Comparison of ENCODE assay signal across 8 mouse cellular contexts in the genomic region with DNA sequence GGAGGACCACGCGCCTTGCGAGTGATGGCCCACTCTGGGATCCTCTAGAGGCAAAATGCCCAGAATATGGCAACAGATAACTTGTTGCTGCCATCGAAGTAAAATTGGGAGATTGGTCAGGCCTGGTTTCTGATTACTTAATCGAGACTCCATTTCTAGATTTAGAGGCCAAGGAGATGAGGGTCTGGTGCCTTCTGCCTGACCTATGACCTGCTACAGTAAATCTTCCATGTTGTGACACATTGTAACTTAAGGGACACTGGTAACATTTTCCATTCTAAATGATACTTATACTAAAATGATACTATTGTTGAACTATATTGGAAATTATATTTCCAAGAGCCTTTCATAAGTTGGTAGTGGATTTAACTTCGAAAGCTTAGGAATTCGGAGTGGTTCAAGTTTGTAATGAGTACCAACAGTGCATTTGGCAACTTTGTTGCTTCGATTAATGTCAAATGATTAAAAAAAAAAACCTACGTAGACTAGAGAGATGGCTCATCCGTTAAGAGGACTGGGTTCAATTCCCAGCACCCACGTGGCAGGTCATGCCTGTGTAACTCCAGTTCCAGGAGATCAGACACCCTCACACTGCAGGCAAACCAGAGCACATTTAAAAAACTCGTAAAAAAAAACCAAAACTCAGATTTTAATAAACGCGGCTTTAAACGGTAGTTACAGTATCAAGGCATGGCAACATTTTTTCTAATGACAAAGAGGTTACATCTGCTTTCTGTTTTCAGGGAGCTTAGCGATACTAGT. TPM values are rescaled to one million over a fixed set of nuclear protein-coding genes. Genes with fewer than 3 reads are reported as not detected.
A peak's percentile ranks its signal among the peaks of the same experiment; 100 is the strongest.
DNase-seq lines count a peak whose midpoint lies in the region; ATAC-seq and TF ChIP-seq lines count a peak whose summit lies in the region.

No protein-coding gene starts in this region.

- peak overlapping the region; percentile 99 for H3K9ac ChIP-seq in embryonic facial prominence, embryonic 14.5 days (ENCODE audit: low read depth, low read length)
- H3K9ac ChIP-seq in limb, embryonic 14.5 days (ENCODE audit: low read depth, low read length, severe bottlenecking): peak overlapping the region; percentile 99

- DNase-seq in gastrocnemius, adult 2 months: no peak
- no peak for DNase-seq in gastrocnemius, adult 18-20 months (ENCODE audit: low spot score)
- DNase-seq in A20 (ENCODE audit: low read depth, low spot score): peak; percentile 6
- no peak for DNase-seq in embryonic facial prominence, embryonic 14.5 days (ENCODE audit: low spot score)
- DNase-seq in limb, embryonic 14.5 days (ENCODE audit: low spot score): no peak
- DNase-seq in B cell, adult 2 months: no peak
- no peak for DNase-seq in urinary bladder, postnatal 25 days (ENCODE audit: low spot score)

- ATAC-seq in embryonic facial prominence, embryonic 14.5 days (ENCODE audit: low read depth): no peak
- ATAC-seq in limb, embryonic 14.5 days (ENCODE audit: low FRiP score, low read depth): no peak
- ATAC-seq in cerebellum, adult (ENCODE audit: insufficient number of reproducible peaks, low FRiP score, low TSS enrichment): no peak

- peak overlapping the region; percentile 100 for H3K27ac ChIP-seq in gastrocnemius, adult 2 months
- peak overlapping the region; percentile 99 for H3K27ac ChIP-seq in embryonic facial prominence, embryonic 14.5 days (replicated peaks; ENCODE audit: low read depth, low read length)
- H3K27ac ChIP-seq in limb, embryonic 14.5 days (replicated peaks; ENCODE audit: low read depth, low read length): peak overlapping the region; percentile 99

- H3K9me3 ChIP-seq in embryonic facial prominence, embryonic 14.5 days (ENCODE audit: control insufficient read depth, low read length): no peaks in the 10 kb centered on the region
- no peaks in the 10 kb centered on the region for H3K9me3 ChIP-seq in limb, embryonic 14.5 days (ENCODE audit: control insufficient read depth, low read length)

- no peak for TF ChIP-seq POLR2A in limb, embryonic 14.5 days (IDR thresholded peaks at IDR 0.05; ENCODE audit: borderline replicate concordance, extremely low read depth, insufficient read depth, insufficient read length)

- 0 out of 2 replicates have a peak, but pooled peaks cover 4% of the 10 kb centered on the region for H3K4me1 ChIP-seq in embryonic facial prominence, embryonic 14.5 days (ENCODE audit: control insufficient read depth, insufficient read depth, low read length)
- no peaks in the 10 kb centered on the region for H3K4me1 ChIP-seq in limb, embryonic 14.5 days (ENCODE audit: control insufficient read depth, insufficient read depth, low read length)

- H3K4me2 ChIP-seq in embryonic facial prominence, embryonic 14.5 days (ENCODE audit: low read depth, low read length): peak overlapping the region; percentile 59
- peak overlapping the region; percentile 70 for H3K4me2 ChIP-seq in limb, embryonic 14.5 days (replicated peaks; ENCODE audit: low read depth, low read length, severe bottlenecking)

- H3K36me3 ChIP-seq in embryonic facial prominence, embryonic 14.5 days (ENCODE audit: control insufficient read depth, insufficient read depth, low read length): peaks cover 31% of the 10 kb centered on the region
- H3K36me3 ChIP-seq in limb, embryonic 14.5 days (ENCODE audit: control insufficient read depth, insufficient read depth, low read length): peaks cover 28% of the 10 kb centered on the region

- TF ChIP-seq CTCF in gastrocnemius, adult 2 months (IDR thresholded peaks at IDR 0.05): no peak

- H3K4me3 ChIP-seq in gastrocnemius, adult 2 months: peak overlapping the region; percentile 93
- H3K4me3 ChIP-seq in embryonic facial prominence, embryonic 14.5 days (ENCODE audit: low read depth, low read length): peak overlapping the region; percentile 92
- peak overlapping the region; percentile 87 for H3K4me3 ChIP-seq in limb, embryonic 14.5 days (replicated peaks; ENCODE audit: low read length)

- 0 out of 2 replicates have a peak, but pooled peaks cover 4% of the 10 kb centered on the region for H3K27me3 ChIP-seq in embryonic facial prominence, embryonic 14.5 days (replicated peaks; ENCODE audit: control insufficient read depth, insufficient read depth, low read length)
- no peaks in the 10 kb centered on the region for H3K27me3 ChIP-seq in limb, embryonic 14.5 days (ENCODE audit: control insufficient read depth, insufficient read depth, low read length)

- WGBS in embryonic facial prominence, embryonic 14.5 days: 8% methylated on average over 16 of the region's 16 CpGs
- WGBS in limb, embryonic 14.5 days: 6% methylated on average over 16 of the region's 16 CpGs

- intact Hi-C loops in gastrocnemius, adult 2 months (cut with DNase I): loop anchor here (5.0 to 10.0 kb wide), 2 partner anchors 63 to 180 kb away; no protein-coding TSS in a partner anchor

RNA-seq across cellular contexts. Expression of a gene that starts 1.5 kb away (rescaled TPM):
- total RNA-seq in gastrocnemius, adult 2 months (2021): 100 to 1,000 TPM; 138 to 199 TPM
- total RNA-seq in gastrocnemius, adult 18-20 months (2021): 100 to 1,000 TPM; 149 to 200 TPM
- 123 and 132 TPM in 2 replicates for polyA plus RNA-seq in embryonic facial prominence, embryonic 14.5 days (2014; fragmentation: Nextera tagmentation; extraction: Ambion mirVana)
- polyA plus RNA-seq in limb, embryonic 14.5 days (2012; rRNA removed): 91.4 and 100 TPM in 2 replicates
- polyA plus RNA-seq in limb, embryonic 14.5 days (2014; fragmentation: Nextera tagmentation; extraction: Ambion mirVana): 126 and 159 TPM in 2 replicates
